Mouse (Mus musculus) hindbrain, embryonic 15.5 days (tissue): ENCODE data around the gene Sept9. TPM values are rescaled to one million over a fixed set of nuclear protein-coding genes. Genes with fewer than 3 reads are reported as not detected.

Experiments used
- ATAC-seq: fragments of 200-750 bp; cut with Nextera tagmentation; 2 replicates; pipeline ENCODE4 v1.8.0; 2017; ENCODE audit warnings: low read depth, moderate number of reproducible peaks, moderate TSS enrichment; ENCODE audit not compliant: low FRiP score
- H3K27ac ChIP-seq: fragments of 300-500 bp; sonication (generic); replicated peaks from 2 replicates; pipeline ENCODE4 v1.5.1; 2015; ENCODE audit warnings: mild to moderate bottlenecking, inconsistent platforms
- H3K27me3 ChIP-seq: fragments of 300-500 bp; sonication (generic); 2 replicates; pipeline ENCODE4 v1.6.1; 2015; ENCODE audit warnings: control low read depth, inconsistent platforms
- H3K36me3 ChIP-seq: fragments of 300-500 bp; sonication (generic); 2 replicates; pipeline ENCODE4 v1.6.1; 2015; ENCODE audit warnings: control low read depth, inconsistent platforms
- H3K4me1 ChIP-seq: fragments of 300-500 bp; sonication (generic); replicated peaks from 2 replicates; pipeline ENCODE4 v1.6.1; 2015; ENCODE audit warnings: control low read depth, inconsistent platforms
- H3K4me2 ChIP-seq: fragments of 300-500 bp; sonication (generic); 2 replicates; pipeline ENCODE4 v1.6.1; 2015; ENCODE audit warnings: moderate library complexity, mild to moderate bottlenecking, inconsistent platforms
- H3K4me3 ChIP-seq: fragments of 300-500 bp; sonication (generic); 2 replicates; pipeline ENCODE4 v1.5.1; 2015; ENCODE audit warnings: mild to moderate bottlenecking, inconsistent platforms
- H3K9ac ChIP-seq: fragments of 300-500 bp; sonication (generic); 2 replicates; pipeline ENCODE4 v1.6.1; 2015; ENCODE audit warnings: inconsistent platforms
- H3K9me3 ChIP-seq: fragments of 300-500 bp; sonication (generic); 2 replicates; pipeline ENCODE4 v1.6.1; 2016; ENCODE audit warnings: control low read depth, inconsistent platforms
- WGBS: fragments of 180-500 bp; shearing (Covaris S2); methylation state at CpG from one replicate; pipeline ENCODE4 v1.1.7; 2015; 5-methylcytosine and 5-hydroxymethylcytosine counted together
- polyA plus RNA-seq: library from polyadenylated mRNA; unstranded; fragments of >200 nt; fragmentation: Nextera tagmentation; extraction: Ambion mirVana; gene quantifications from 2 replicates; pipeline ENCODE4 v1.2.1, GENCODE M21; 2015

The Sept9 gene
- polyA plus RNA-seq, 1 experiment from 2014 or later: 111 TPM

DNA sequence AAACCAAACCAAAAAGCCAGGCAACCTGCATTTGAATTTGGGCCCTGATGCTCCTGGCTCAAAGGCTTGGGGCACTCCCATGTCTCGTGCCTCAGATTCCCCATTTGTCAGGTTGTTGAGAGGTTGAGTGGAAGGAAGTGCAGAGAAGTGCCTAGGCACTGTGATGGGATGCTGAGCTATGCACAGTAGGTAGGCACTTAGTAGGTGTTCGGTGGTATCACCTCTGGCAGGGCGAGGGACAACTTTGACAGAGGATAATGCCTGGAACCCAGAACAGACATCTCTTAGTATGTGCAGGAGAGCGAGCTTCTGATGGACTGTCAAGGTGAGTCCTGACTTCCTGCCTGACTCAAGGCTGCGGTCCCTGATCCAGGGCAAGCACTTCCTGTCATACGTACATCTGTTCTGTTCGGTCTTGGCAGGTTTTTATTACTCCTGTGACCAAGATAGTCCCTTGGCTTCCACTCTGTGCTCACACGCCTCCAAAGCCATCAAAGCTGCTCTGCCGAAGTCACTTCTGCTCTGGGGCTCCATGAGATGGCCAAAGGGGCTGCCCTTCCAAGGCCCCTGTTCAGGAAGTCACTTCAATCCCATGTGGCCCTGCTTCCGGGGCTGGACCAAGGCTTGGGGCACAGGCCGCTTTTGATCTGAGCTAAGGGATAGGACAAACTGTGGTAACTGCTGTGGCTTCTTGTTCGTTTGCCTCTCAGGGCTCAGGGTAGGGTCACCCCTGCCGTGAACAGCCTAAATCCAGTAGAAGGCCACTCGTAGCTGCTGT, 107.0 kb downstream of the Sept9 start:
- no peaks in the 10 kb centered on the region for H3K27me3 ChIP-seq
- H3K9me3 ChIP-seq: no peaks in the 10 kb centered on the region
- 82% methylated on average over 14 of the region's 14 CpGs for WGBS
- no peak overlapping the region for H3K4me2 ChIP-seq
- no peaks in the 10 kb centered on the region for H3K36me3 ChIP-seq
- peaks cover 39% of the 10 kb centered on the region for H3K4me1 ChIP-seq
- ATAC-seq: no peak
- no peak overlapping the region for H3K4me3 ChIP-seq
- no peak overlapping the region for H3K9ac ChIP-seq
- H3K27ac ChIP-seq: no peak overlapping the region

GRCm38 (mm10) chr11:117307895-117308786, 108.7 kb downstream of the Sept9 start:
- Histone ChIP-seq H3K27ac (no peak overlapping the region; the same call in 1 of the 2 replicates), H3K9ac (no peak overlapping the region), H3K9me3 (no peaks in the 10 kb centered on the region), H3K27me3 (no peaks in the 10 kb centered on the region), H3K36me3 (no peaks in the 10 kb centered on the region), H3K4me2 (no peak overlapping the region), H3K4me1 (peaks cover 54% of the 10 kb centered on the region), H3K4me3 (no peak overlapping the region)
- WGBS: 34% methylated on average over 13 of the region's 13 CpGs
- peak; percentile 38; the same call in 1 of the 2 replicates for ATAC-seq

DNA sequence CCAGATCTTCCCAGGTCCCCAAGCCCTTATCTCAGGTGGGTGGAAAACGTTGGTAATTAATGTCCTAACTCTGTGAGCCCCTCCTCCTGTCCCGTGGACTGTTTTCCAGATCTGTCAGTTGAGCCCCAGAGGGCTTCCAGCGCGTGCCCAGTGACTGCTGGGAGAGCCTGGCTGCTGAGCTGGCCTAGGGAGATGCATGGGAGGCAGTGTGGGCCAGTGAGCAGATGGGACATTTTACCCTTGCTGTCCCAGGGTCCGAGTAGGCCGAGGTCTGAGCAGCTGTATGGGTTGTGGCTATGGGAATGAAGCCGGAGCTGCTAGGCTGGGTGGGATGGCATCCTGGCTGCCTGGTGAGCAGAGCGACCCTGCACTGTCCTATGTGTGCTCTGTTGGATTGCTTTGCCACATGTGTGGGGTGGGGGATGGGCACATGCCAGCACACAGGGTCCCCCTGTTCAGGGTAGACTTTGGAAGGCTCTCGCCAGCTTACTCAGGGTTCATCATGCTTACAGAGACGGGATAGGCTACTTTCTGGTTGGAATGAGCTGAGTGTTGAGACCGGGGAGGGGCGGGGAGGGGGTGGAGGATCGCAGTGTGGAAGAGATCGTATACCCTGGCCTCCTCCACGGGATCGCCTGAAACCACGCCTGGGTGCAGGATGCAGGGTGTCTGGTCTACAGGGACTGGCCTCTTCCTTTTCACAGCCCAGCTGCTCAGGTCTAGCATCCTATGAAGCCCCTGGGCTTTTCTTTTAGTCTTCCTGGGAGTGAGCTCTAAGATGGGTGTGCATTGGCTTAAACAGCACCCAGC, 109.9 kb downstream of the Sept9 start:
- no peak overlapping the region for H3K27ac ChIP-seq
- no peak overlapping the region for H3K4me2 ChIP-seq
- ATAC-seq: no peak
- H3K9me3 ChIP-seq: no peaks in the 10 kb centered on the region
- WGBS: 73% methylated on average over 17 of the region's 17 CpGs
- no peak overlapping the region for H3K9ac ChIP-seq
- no peaks in the 10 kb centered on the region for H3K36me3 ChIP-seq
- H3K4me3 ChIP-seq: no peak overlapping the region
- H3K27me3 ChIP-seq: no peaks in the 10 kb centered on the region
- peaks cover 62% of the 10 kb centered on the region for H3K4me1 ChIP-seq

DNA sequence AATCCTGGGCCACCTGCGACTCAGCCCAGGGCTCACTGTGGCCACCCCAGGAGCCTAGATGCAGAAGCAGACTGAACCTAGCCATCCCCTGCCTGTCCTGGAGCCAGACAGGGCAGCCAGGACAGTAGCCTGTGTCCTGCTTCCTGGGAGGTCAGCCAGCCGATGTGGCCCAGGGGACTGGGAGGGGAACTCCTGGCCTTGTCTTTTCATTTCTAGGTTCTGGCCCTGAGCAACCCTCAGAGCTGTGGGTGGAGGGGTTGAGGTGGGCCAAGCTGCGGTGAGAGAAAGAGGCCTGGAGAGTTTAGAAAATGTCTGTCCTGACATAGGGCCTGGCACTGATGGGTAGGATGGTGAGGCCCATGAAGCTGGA, 110.4 kb downstream of the Sept9 start:
- Histone ChIP-seq H3K4me3 (no peak overlapping the region), H3K36me3 (no peaks in the 10 kb centered on the region), H3K9ac (no peak overlapping the region), H3K4me2 (no peak overlapping the region), H3K27ac (no peak overlapping the region), H3K4me1 (peaks cover 67% of the 10 kb centered on the region), H3K27me3 (no peaks in the 10 kb centered on the region), H3K9me3 (no peaks in the 10 kb centered on the region)
- WGBS: 80% methylated on average over 3 of the region's 3 CpGs
- no peak for ATAC-seq

DNA sequence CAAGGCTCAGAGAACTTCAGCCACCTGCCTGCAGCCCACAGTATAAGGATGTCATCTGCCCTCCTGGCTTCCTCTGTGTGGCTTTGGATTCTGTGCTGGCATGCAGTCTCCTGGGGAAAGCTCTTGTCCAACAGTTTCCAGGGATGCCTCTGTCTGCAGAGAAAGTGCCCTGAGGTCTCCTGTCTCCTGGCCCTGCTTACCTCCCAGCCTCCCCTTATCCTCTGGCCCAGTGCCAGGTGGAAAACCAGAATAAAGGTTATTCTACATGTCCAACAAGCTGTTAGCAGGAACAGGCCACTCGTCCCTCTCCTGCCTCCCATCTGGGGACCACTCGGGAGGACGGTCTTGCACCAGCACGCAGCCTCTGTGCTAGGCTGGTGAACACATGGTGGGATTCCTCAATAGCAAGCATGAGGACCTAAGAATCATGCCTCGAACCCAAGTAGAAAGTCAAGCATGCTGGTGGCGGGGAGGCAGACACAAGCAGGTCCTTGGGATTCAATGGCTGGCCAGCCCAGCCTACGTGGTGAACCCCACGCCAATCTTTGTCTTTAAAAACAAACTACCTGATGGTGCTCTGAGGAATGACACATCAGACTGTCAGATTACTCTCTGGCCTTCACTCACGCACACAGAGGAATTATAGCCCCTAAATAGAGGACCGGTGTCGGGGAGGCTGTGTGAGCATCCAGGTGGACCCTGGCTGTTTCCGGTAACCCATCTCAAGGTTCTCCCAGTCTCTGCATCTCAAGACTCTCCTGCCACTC, 111.1 kb downstream of the Sept9 start:
- H3K9ac ChIP-seq: no peak overlapping the region
- no peaks in the 10 kb centered on the region for H3K36me3 ChIP-seq
- ATAC-seq: no peak
- H3K4me2 ChIP-seq: no peak overlapping the region
- H3K4me3 ChIP-seq: no peak overlapping the region
- peak overlapping the region; percentile 37; the same call in 1 of the 2 replicates for H3K27ac ChIP-seq
- H3K4me1 ChIP-seq: peaks cover 72% of the 10 kb centered on the region
- WGBS: 84% methylated on average over 12 of the region's 12 CpGs
- no peaks in the 10 kb centered on the region for H3K9me3 ChIP-seq
- no peaks in the 10 kb centered on the region for H3K27me3 ChIP-seq

DNA sequence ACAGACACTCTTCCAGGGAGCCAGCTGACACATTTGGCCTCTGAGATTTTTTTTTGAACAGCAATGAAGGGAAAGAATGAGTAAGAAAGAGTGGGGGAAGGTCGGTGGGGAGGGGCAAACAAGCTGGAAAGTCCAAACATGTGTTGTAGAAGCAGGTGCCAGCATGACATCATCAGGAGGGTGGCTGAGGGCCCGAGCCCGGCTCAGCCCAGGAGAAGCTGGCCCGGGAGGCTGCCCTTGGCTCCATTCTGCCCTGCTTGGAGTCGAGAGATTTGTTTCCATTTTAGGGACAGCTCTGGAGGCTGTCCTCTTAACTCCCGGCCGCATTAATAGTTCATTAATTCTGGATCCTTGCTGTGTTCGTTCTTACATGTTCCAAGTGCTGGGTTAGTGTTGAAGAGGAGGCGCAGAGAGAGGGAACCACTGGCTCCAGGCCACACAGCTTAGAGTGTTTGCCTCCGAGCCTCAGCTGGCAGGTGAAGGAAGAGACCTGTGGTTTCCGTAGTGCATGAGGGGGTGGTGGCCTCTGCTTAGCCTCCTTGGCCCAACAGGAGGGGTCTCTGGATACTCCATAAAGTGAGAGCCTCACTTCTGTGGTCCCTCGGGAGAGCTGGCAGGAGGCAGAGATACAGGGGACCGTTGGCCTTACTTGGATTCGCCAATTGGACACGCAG, 111.8 kb downstream of the Sept9 start:
- ATAC-seq: no peak; the same call in 1 of the 2 replicates

GRCm38 (mm10) chr11:117312028-117312901, 112.8 kb downstream of the Sept9 start:
- Histone ChIP-seq H3K9ac (no peak overlapping the region), H3K4me3 (no peak overlapping the region), H3K4me1 (peaks cover 86% of the 10 kb centered on the region), H3K27ac (peak overlapping the region; percentile 37), H3K9me3 (no peaks in the 10 kb centered on the region), H3K27me3 (no peaks in the 10 kb centered on the region), H3K4me2 (no peak overlapping the region), H3K36me3 (no peaks in the 10 kb centered on the region)
- WGBS: 63% methylated on average over 23 of the region's 23 CpGs
- ATAC-seq: 0 out of 2 replicates have a peak, but pooled peaks have one; percentile 25

More for the DNA sequence above, 111.8 kb downstream of the Sept9 start:
- no peaks in the 10 kb centered on the region for H3K36me3 ChIP-seq
- no peak overlapping the region for H3K4me2 ChIP-seq
- H3K4me3 ChIP-seq: no peak overlapping the region
- 52% methylated on average over 15 of the region's 15 CpGs for WGBS
- H3K9ac ChIP-seq: no peak overlapping the region
- H3K27me3 ChIP-seq: no peaks in the 10 kb centered on the region
- H3K27ac ChIP-seq: peak overlapping the region; percentile 37
- no peaks in the 10 kb centered on the region for H3K9me3 ChIP-seq
- H3K4me1 ChIP-seq: peaks cover 76% of the 10 kb centered on the region

DNA sequence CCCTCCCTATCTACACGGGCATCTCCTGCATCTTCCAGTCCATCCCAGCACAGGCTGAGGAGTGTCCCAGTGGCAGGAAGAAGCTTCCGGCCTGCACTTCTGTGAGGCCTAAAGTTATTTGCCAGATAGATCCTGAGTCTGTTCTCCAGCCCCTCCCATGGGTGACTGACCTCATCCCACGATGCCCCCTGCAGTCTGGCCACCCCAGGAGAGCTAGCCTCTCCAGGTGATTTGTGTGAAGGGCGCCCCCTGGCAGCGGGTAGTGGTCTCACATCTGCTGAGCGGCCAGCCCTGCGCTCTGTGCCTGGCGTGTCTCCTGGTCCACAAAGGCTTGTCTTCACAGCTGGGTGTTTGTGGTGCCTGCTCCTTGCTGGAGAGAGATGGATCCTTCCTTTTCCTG, 113.5 kb downstream of the Sept9 start:
- WGBS: 47% methylated on average over 8 of the region's 8 CpGs
- no peaks in the 10 kb centered on the region for H3K36me3 ChIP-seq
- peaks cover 86% of the 10 kb centered on the region for H3K4me1 ChIP-seq
- ATAC-seq: no peak
- no peak overlapping the region for H3K4me3 ChIP-seq
- peak overlapping the region; percentile 37 for H3K27ac ChIP-seq
- no peaks in the 10 kb centered on the region for H3K9me3 ChIP-seq
- H3K9ac ChIP-seq: no peak overlapping the region
- no peaks in the 10 kb centered on the region for H3K27me3 ChIP-seq
- H3K4me2 ChIP-seq: no peak overlapping the region

DNA sequence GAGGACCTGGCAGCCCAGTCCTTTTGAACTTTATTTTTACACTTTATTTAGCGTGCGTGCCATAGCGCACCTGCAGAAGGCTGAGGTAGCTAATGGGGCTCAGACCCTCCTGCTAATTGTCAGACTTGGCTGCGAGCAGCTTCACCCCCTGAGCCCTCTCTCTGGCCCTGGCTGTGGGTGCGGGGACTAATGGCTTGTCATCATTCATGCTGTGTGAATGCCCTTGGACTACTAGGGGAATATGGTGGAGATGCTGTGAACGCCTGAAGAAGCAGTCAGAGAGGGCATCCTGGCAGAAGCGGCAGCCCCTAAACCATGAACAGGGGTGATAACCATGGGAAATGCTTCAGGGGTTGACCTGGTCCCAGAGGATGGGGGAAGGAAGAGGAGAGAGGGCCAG, 114.0 kb downstream of the Sept9 start:
- Histone ChIP-seq H3K9ac (no peak overlapping the region), H3K4me1 (peaks cover 86% of the 10 kb centered on the region), H3K4me2 (no peak overlapping the region), H3K4me3 (no peak overlapping the region), H3K27ac (no peak overlapping the region; the same call in 1 of the 2 replicates), H3K9me3 (no peaks in the 10 kb centered on the region), H3K36me3 (no peaks in the 10 kb centered on the region), H3K27me3 (no peaks in the 10 kb centered on the region)
- 84% methylated on average over 7 of the region's 7 CpGs for WGBS
- ATAC-seq: no peak

GRCm38 (mm10) chr11:117314026-117314425, 114.6 kb downstream of the Sept9 start:
- Histone ChIP-seq H3K9me3 (no peaks in the 10 kb centered on the region), H3K36me3 (no peaks in the 10 kb centered on the region), H3K4me2 (no peak overlapping the region), H3K4me1 (peaks cover 86% of the 10 kb centered on the region), H3K27me3 (no peaks in the 10 kb centered on the region), H3K9ac (no peak overlapping the region), H3K27ac (no peak overlapping the region), H3K4me3 (no peak overlapping the region)
- WGBS: 85% methylated on average over 7 of the region's 7 CpGs
- no peak for ATAC-seq
